Mouse (Mus musculus) liver, embryonic 16.5 days (tissue): ENCODE results near the gene Igdcc3. TPM values are rescaled to one million over a fixed set of nuclear protein-coding genes. Genes with fewer than 3 reads are reported as not detected.

Experiments used
- ATAC-seq: fragments of 200-750 bp; cut with Nextera tagmentation; 2 replicates; pipeline ENCODE4 v1.8.0; 2017; ENCODE audit warnings: low read depth, mild to moderate bottlenecking, moderate number of reproducible peaks, moderate library complexity
- H3K27ac ChIP-seq: fragments of 300-500 bp; sonication (generic); 2 replicates; pipeline ENCODE4 v1.5.1; 2014; ENCODE audit warnings: mild to moderate bottlenecking, low read length
- H3K27me3 ChIP-seq: fragments of 300-500 bp; sonication (generic); 2 replicates; pipeline ENCODE4 v1.6.1; 2014; ENCODE audit warnings: low read depth, low read length, mixed read lengths; ENCODE audit not compliant: control insufficient read depth, insufficient read depth
- H3K36me3 ChIP-seq: fragments of 300-500 bp; sonication (generic); 2 replicates; pipeline ENCODE4 v1.6.1; 2014; ENCODE audit warnings: mild to moderate bottlenecking; ENCODE audit not compliant: control insufficient read depth, insufficient read depth
- H3K4me1 ChIP-seq: fragments of 300-500 bp; sonication (generic); 2 replicates; pipeline ENCODE4 v1.6.1; 2014; ENCODE audit warnings: low read depth, low read length, mixed read lengths; ENCODE audit not compliant: control insufficient read depth
- H3K4me2 ChIP-seq: fragments of 300-500 bp; sonication (generic); 2 replicates; pipeline ENCODE4 v1.6.1; 2014; ENCODE audit warnings: low read depth, low read length, mixed read lengths
- H3K4me3 ChIP-seq: fragments of 300-500 bp; sonication (generic); 2 replicates; pipeline ENCODE4 v1.5.1; 2014; ENCODE audit warnings: low read depth, mild to moderate bottlenecking, low read length
- H3K9ac ChIP-seq: fragments of 300-500 bp; sonication (generic); 2 replicates; pipeline ENCODE4 v1.6.1; 2014; ENCODE audit warnings: low read depth, low read length
- H3K9me3 ChIP-seq: fragments of 300-500 bp; sonication (generic); replicated peaks from 2 replicates; pipeline ENCODE4 v1.6.1; 2016; ENCODE audit warnings: low read length; ENCODE audit not compliant: control insufficient read depth
- WGBS: fragments of 180-500 bp; shearing (Covaris S2); extraction: QIAGEN DNeasy Blood & Tissue Kit; methylation state at CpG from one replicate; pipeline ENCODE4 v1.1.7; 2014; ENCODE audit not compliant: insufficient replicate concordance; 5-methylcytosine and 5-hydroxymethylcytosine counted together
- polyA plus RNA-seq: library from polyadenylated mRNA; unstranded; fragments of >200 nt; fragmentation: Nextera tagmentation; extraction: Ambion mirVana; gene quantifications from 2 replicates; pipeline ENCODE4 v1.2.1, GENCODE M21; 2015

Gene Igdcc3
- polyA plus RNA-seq, 1 experiment from 2014 or later = 0.04 TPM

DNA sequence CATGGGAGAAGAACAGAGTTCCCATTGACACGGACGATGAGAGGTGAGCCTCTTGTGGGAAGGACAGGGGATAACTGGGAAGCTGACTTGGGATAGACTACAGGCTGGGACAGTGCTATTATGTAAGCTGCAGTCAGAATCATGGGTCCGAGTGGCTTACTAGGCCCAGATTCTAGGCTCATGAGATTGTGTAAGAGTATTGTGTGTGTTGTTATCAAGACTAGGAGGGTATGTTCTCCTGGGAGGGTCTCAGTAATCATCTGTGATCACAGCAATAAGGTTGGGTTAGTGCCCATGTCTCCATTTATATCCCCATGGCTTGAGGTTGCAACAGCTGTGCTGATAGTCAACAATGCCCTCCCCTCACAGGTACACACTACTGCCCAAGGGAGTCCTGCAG is 36.5 kb downstream of the Igdcc3 start:
- Histone ChIP-seq H3K4me2 (no peak overlapping the region), H3K36me3 (no peaks in the 10 kb centered on the region), H3K27ac (no peak overlapping the region), H3K9me3 (no peaks in the 10 kb centered on the region), H3K27me3 (peaks cover 29% of the 10 kb centered on the region), H3K4me3 (no peak overlapping the region), H3K4me1 (no peaks in the 10 kb centered on the region), H3K9ac (no peak overlapping the region)
- 57% methylated on average over 3 of the region's 3 CpGs for WGBS
- ATAC-seq = no peak

DNA sequence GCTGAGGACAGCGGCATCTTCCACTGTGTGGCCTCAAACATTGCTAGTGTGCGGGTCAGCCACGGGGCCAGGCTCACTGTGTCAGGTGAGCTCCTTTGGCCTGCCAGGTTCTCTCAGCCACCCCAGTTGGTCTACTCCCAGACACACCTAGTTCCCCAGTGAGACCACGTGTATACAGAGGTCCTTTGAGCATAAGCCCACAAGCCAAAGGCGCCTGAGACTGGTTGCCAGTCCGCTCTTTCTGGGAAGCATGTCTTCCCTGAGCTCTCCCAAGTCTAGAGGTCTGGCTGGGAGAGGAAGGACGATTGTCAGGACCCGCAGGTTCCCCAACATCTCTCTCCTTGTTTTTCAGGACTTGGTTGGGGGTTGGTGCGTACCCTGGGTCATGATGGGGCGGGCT is 36.9 kb downstream of the Igdcc3 start:
- Histone ChIP-seq H3K4me1 (no peaks in the 10 kb centered on the region), H3K4me2 (no peak overlapping the region), H3K27ac (no peak overlapping the region), H3K36me3 (no peaks in the 10 kb centered on the region), H3K9me3 (no peaks in the 10 kb centered on the region), H3K27me3 (peaks cover 29% of the 10 kb centered on the region), H3K4me3 (no peak overlapping the region), H3K9ac (no peak overlapping the region)
- WGBS = 59% methylated on average over 10 of the region's 10 CpGs
- ATAC-seq = no peak

DNA sequence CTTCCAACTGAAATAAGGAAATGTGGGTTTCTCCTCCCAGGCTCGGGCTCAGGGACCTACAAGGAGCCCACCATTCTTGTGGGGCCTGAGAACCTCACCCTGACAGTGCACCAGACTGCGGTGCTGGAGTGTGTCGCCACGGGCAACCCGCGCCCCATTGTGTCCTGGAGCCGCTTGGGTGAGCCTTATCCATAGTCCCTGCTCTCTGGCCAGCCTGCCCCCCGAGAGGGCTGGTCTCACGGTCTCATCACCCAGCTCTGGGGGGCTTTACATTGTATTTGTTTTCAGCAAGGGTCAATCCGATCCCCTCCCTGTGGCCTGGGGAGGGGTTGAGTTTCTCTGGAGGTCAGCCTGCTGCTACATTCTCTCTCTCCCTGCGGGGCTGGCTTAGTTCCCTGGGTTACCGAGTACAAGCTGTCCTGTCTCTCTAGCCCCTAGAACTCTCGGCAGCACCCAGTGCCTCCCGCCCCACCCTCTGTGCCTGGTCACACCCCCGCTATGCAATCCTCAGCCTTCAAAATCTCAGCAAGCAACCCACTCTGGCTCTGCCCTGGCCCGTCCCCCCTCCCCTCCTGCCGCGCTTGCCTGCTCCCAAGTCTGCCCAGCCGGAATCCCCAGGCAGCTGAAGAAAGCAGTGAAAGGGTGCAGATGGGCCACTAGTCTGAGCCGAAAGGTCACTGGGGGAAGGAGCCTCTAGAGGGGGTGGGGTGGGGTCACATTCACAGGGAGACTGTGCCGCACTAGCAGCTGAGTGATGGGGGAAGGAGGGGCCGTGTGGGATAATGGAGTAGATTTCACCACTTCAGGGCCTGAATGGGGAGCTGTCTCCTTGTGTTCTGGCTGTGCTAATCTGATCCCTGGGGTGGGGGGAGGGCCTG is 37.6 kb downstream of the Igdcc3 start:
- H3K4me1 ChIP-seq = no peaks in the 10 kb centered on the region
- WGBS = 23% methylated on average over 22 of the region's 22 CpGs
- H3K9me3 ChIP-seq = no peaks in the 10 kb centered on the region
- no peak overlapping the region for H3K9ac ChIP-seq
- H3K4me2 ChIP-seq = no peak overlapping the region
- H3K4me3 ChIP-seq = no peak overlapping the region
- no peaks in the 10 kb centered on the region for H3K36me3 ChIP-seq
- H3K27me3 ChIP-seq = peaks cover 29% of the 10 kb centered on the region
- no peak for ATAC-seq
- H3K27ac ChIP-seq = no peak overlapping the region

DNA sequence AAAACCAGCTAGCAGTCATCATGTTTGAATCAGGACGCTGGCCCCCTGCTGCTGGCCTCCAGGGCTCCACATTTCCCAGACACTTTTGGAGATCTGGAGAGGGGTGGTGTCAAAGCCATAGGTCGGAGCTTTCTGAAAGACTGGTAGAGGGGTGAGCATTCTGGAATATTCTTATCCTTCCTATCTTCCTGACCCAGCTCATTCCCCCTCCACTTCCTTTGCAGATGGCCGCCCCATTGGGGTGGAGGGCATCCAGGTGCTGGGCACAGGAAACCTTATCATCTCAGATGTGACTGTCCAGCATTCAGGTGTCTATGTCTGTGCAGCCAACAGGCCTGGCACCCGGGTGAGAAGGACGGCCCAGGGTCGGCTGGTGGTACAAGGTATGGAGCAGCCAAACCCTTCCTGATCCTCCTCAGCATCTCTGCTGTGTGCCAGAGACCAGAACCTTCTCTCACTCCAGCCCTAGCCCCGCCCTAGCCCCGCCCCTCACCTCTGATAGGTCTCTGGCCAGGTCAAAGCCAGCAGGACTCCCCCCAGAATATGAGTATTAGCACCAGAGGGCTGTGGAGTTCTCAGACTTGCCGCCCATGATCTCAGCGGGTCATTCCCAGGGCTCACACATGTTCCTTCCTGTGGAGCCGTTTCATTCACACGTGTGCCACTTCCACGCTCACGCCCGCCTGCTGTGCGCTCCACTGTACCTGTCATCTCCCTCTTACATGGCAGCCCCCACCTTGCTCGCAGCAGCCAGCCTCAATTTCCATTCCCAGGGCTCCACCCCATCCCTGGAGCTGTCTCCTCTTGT is 39.0 kb downstream of the Igdcc3 start:
- Histone ChIP-seq H3K27ac (no peak overlapping the region), H3K9ac (no peak overlapping the region), H3K9me3 (no peaks in the 10 kb centered on the region), H3K4me3 (no peak overlapping the region), H3K4me1 (no peaks in the 10 kb centered on the region), H3K27me3 (peaks cover 29% of the 10 kb centered on the region), H3K36me3 (no peaks in the 10 kb centered on the region), H3K4me2 (no peak overlapping the region)
- ATAC-seq = no peak
- WGBS = 27% methylated on average over 17 of the region's 17 CpGs

DNA sequence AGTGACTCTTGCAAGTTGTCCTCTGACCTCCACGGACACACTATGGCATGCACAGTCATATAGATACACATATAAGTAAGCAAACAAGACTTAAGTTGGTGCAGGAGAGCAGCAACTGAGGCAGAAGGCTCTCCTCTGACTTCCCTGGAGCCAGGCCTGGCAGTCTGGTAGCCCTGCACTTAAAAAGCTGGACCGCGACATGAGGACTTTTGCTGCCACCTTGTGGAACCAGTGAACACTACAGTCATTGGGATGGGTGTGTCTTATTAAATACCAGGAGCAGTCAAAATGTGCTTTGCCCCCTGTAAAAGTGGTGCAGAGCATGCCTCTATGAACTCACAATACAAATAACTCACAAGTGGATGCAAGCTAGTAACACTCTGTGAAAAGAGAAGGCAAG is 47.6 kb downstream of the Igdcc3 start:
- Histone ChIP-seq H3K4me3 (no peak overlapping the region), H3K36me3 (no peaks in the 10 kb centered on the region), H3K27ac (no peak overlapping the region), H3K27me3 (no peaks in the 10 kb centered on the region), H3K9me3 (no peaks in the 10 kb centered on the region), H3K4me2 (no peak overlapping the region), H3K9ac (no peak overlapping the region), H3K4me1 (peaks cover 16% of the 10 kb centered on the region)
- no peak for ATAC-seq
- 3% methylated on average over 3 of the region's 3 CpGs for WGBS

DNA sequence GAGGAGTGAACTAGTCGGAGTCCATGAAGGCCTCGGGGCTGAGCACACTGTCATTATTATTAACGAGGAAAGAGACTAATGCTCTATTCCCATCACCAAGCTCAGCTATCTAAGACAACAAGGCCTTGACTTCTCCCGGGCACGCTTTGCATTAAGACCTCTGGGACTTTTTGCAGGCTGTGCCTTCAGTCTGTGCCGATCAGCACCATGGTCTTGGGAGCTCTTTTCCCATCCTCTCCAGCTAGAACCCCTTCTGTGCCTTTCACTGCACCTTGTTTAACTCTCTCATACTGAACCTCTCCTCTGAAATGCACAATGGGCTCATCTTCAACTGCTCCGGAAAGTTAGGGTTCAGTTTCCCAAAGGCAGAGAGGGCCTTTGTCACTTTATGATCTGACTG is 49.3 kb downstream of the Igdcc3 start:
- no peak overlapping the region for H3K27ac ChIP-seq
- H3K9ac ChIP-seq = no peak overlapping the region
- ATAC-seq = no peak
- H3K27me3 ChIP-seq = no peaks in the 10 kb centered on the region
- H3K9me3 ChIP-seq = no peaks in the 10 kb centered on the region
- H3K4me2 ChIP-seq = no peak overlapping the region
- no peak overlapping the region for H3K4me3 ChIP-seq
- H3K4me1 ChIP-seq = peaks cover 22% of the 10 kb centered on the region
- WGBS = 71% methylated on average over 7 of the region's 7 CpGs
- no peaks in the 10 kb centered on the region for H3K36me3 ChIP-seq

DNA sequence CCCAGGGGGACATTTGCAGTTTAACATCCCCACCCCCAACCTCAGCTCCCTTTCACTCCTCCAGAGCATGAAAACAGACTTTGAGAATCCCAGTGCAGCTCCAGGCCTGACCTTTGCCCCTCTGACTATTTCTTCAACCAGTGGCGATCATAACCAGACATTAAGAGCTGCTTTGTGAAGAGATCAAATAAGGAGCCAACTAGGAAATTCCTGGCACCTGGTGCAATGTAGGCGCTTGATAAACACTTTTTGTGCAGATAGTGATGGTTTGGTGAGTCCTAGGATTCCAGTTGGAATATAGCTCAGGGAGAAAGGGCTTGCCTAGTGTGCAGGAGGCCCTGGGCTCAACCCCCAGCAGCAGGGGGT is 50.4 kb downstream of the Igdcc3 start:
- Histone ChIP-seq H3K9me3 (no peaks in the 10 kb centered on the region), H3K27me3 (no peaks in the 10 kb centered on the region), H3K4me1 (peaks cover 33% of the 10 kb centered on the region), H3K4me3 (no peak overlapping the region), H3K9ac (no peak overlapping the region), H3K4me2 (no peak overlapping the region), H3K36me3 (no peaks in the 10 kb centered on the region), H3K27ac (no peak overlapping the region)
- 50% methylated on average over 2 of the region's 2 CpGs for WGBS
- no peak for ATAC-seq

DNA sequence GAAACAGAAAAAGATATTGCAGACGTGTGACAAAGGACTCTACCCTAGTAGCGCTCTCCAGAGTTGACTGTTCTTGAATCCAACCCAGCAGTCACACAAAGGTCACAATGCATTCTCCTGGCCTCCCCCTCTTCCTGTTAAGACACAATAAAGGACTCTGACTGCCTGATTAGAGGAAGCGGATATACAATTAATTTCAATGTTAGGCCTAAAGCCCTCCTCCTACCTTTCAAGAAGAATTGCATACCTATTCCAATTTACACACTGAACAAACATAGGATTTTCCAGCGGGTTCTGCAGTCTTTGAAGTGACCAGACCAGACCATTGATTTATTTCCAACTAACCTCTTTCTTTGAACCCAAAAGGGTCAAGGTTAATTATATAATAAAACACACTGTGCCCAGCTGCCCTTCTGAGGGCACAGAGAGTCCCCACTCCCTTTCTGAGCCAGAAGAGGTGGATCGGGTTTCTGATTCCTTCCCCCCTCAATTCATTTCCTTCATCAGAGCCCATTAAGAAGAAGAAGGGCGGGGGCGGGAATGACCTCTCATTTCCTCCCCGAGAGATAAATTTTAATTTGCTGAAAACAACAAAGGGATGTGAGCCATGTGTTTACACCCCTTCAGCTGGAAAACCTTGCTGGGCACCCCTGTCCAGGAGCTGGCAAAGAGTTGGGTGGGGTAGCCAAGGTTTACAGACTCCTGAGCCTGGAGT is 50.9 kb downstream of the Igdcc3 start:
- H3K4me1 ChIP-seq = peaks cover 34% of the 10 kb centered on the region
- WGBS = 49% methylated on average over 8 of the region's 8 CpGs
- no peaks in the 10 kb centered on the region for H3K27me3 ChIP-seq
- no peak overlapping the region for H3K4me3 ChIP-seq
- H3K27ac ChIP-seq = no peak overlapping the region
- H3K9me3 ChIP-seq = no peaks in the 10 kb centered on the region
- no peaks in the 10 kb centered on the region for H3K36me3 ChIP-seq
- no peak overlapping the region for H3K9ac ChIP-seq
- H3K4me2 ChIP-seq = no peak overlapping the region
- ATAC-seq = no peak
